Mouse (Mus musculus) E14TG2a.4 (cell line): ENCODE data around the gene Raf1.

ENCODE experiments used
- CTCF ChIP-seq: conservative IDR thresholded peaks from 2 replicates; pipeline ENCODE4 v1.5.1; 2014; ENCODE audit warnings: low read length
- NANOG ChIP-seq: IDR thresholded peaks from 2 replicates; pipeline ENCODE4 v1.6.1; 2014; ENCODE audit warnings: borderline replicate concordance, low read length, mixed read lengths
- POU5F1 ChIP-seq: IDR thresholded peaks from 2 replicates; pipeline ENCODE4 v1.6.1; 2014; ENCODE audit warnings: low read length, borderline replicate concordance

GRCm38 (mm10) chr6:115613793-115614192 lies 62.6 kb downstream of the Raf1 start:
- TF ChIP-seq CTCF (no peak), NANOG (no peak), POU5F1 (no peak)
